Mouse (Mus musculus) spleen, postnatal 14 days (tissue): ENCODE measurements around the gene Irx2.

Experiments used
- DNase-seq, 2 experiments: peaks; one replicate each; pipeline ENCODE4 v3.0.0; 2021 to 2022; ENCODE audit warnings: low spot score in 2 of 2

The Irx2 gene

GRCm38 (mm10) chr13:72628462-72628916 lies at the start of gene Irx2:
TSS of gene Irx2 (plus strand) at chr13:72628820.
- DNase-seq = no peak

GRCm38 (mm10) chr13:72581276-72581675 lies 47.3 kb upstream of the Irx2 start:
- DNase-seq = no peak

GRCm38 (mm10) chr13:72592526-72592925 lies 36.1 kb upstream of the Irx2 start:
- no peak for DNase-seq

- DNase-seq = no peak
Measured at GRCm38 (mm10) chr13:72593310-72593709, 35.3 kb upstream of the Irx2 start.

GRCm38 (mm10) chr13:72593710-72594111 lies 34.9 kb upstream of the Irx2 start:
- DNase-seq = no peak

- DNase-seq = no peak
Measured at GRCm38 (mm10) chr13:72599254-72599653, 29.4 kb upstream of the Irx2 start.

- DNase-seq = no peak
Measured at GRCm38 (mm10) chr13:72608706-72609105, 19.9 kb upstream of the Irx2 start.

GRCm38 (mm10) chr13:72610277-72610676 lies 18.3 kb upstream of the Irx2 start:
- DNase-seq = no peak

- DNase-seq = no peak
Measured at GRCm38 (mm10) chr13:72623926-72624846, 4.4 kb upstream of the Irx2 start.

GRCm38 (mm10) chr13:72624847-72625170 lies 3.8 kb upstream of the Irx2 start:
- no peak for DNase-seq

GRCm38 (mm10) chr13:72625236-72625950 lies 3.2 kb upstream of the Irx2 start:
- DNase-seq = no peak

GRCm38 (mm10) chr13:72627391-72628321 lies 964 bp upstream of the Irx2 start:
- DNase-seq = no peak

- DNase-seq = no peak
Measured at GRCm38 (mm10) chr13:72628935-72629631, 463 bp downstream of the Irx2 start.

- no peak for DNase-seq
Measured at GRCm38 (mm10) chr13:72629806-72630205, 1.2 kb downstream of the Irx2 start.

- no peak for DNase-seq
Measured at GRCm38 (mm10) chr13:72630501-72631372, 2.1 kb downstream of the Irx2 start.

GRCm38 (mm10) chr13:72631373-72632021 lies 2.9 kb downstream of the Irx2 start:
- DNase-seq = no peak

- no peak for DNase-seq
Measured at GRCm38 (mm10) chr13:72632361-72632760, 3.7 kb downstream of the Irx2 start.

GRCm38 (mm10) chr13:72633097-72633496 lies 4.5 kb downstream of the Irx2 start:
- DNase-seq = no peak

- DNase-seq = no peak
Measured at GRCm38 (mm10) chr13:72634752-72635315, 6.2 kb downstream of the Irx2 start.
